Mouse (Mus musculus): ENCODE measurements around the gene Ttc38. TPM values are rescaled to one million over a fixed set of nuclear protein-coding genes. Genes with fewer than 3 reads are reported as not detected.

Gene Ttc38
- polyA plus RNA-seq, 1 experiment: 8.5 TPM

DNA sequence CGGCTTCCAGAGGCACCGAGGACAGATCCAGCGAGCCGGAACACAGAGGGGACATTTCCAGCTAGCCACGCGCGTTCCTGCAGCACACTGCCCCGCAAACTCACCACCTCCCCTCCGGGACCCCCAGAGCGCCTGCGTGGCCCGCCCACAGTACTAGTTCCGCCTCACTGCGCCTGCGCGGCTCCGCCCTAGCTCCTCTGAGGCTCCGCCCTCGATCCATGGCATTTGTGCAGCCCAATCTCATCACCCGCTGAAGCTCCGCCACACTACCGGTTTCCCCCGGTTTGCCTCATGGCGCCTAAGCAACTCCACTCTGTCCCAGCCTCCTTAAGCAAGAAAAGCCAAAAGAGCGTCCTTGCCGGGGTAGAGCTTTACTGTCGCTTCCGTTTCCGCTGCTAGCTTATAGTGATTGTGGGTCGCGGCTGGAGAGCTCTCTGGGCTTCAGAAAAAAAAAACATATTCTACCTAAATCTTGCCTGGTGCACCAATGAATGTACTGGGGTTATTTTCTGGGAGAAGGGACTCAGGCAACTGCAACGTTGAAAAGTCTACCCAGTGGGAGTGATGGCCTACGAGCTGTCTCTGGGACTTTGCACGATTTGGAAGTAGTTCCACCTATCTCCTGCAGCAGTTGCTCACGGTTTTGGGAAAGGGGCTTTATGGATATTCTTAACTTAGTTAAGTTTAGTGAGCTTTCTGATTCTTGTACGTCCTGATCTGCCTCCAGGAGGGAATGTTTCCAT, 20.4 kb upstream of the Ttc38 start, which contains the start of gene Cdpf1:
Cdpf1 (minus strand) TSS at position 163 of the 743 bp plus-strand sequence.
- DNase-seq: peak; percentile 99
- 3% methylated on average over 36 of the region's 36 CpGs for WGBS
- no peak for TF ChIP-seq CTCF (IDR thresholded peaks at IDR 0.05; ENCODE audit: borderline replicate concordance, control insufficient read depth, extremely low read depth, insufficient read depth, low read length, poor library complexity)
- peak; percentile 85; the same call in 1 of the 2 replicates for TF ChIP-seq POLR2A (IDR thresholded peaks at IDR 0.05; ENCODE audit: control insufficient read depth, extremely low read depth, insufficient read depth, low read length, poor library complexity)
- Histone ChIP-seq H3K4me1 (replicated peaks; ENCODE audit: control insufficient read depth, insufficient read depth, low read length) (peaks cover 36% of the 10 kb centered on the region), H3K4me3 (ENCODE audit: control insufficient read depth, insufficient read depth, low read length) (peak within 1 kb of the TSS; percentile 67), H3K27me3 (ENCODE audit: control insufficient read depth, insufficient read depth, low read length) (no peaks in the 10 kb centered on the region), H3K27ac (ENCODE audit: control insufficient read depth, insufficient read depth, low read length) (peak within 1 kb of the TSS; percentile 71), H3K36me3 (ENCODE audit: control insufficient read depth, insufficient read depth, low read length) (no peaks in the 10 kb centered on the region)

DNA sequence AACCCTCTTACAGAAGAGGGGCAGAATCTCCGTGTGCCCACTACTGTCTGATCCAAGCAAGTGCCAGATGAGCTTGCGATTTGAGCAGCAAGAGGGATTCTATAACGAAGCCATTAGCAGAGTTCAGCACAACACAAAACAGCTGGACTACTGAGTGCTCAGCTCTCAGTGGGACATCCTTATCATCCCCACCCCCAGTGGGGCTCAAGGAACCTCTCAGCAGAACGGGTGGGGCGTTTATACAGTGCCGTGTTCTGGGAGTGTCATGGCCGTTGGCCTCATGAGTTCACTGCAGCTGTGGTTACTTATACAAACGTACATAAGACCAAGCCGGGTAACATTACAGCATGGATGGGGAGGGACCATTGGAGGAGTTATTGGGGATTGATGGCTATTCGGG, 18.7 kb upstream of the Ttc38 start:
- no peak for DNase-seq
- Histone ChIP-seq H3K4me3 (ENCODE audit: control insufficient read depth, insufficient read depth, low read length) (no peak overlapping the region), H3K27ac (ENCODE audit: control insufficient read depth, insufficient read depth, low read length) (no peak overlapping the region), H3K36me3 (ENCODE audit: control insufficient read depth, insufficient read depth, low read length) (no peaks in the 10 kb centered on the region), H3K27me3 (ENCODE audit: control insufficient read depth, insufficient read depth, low read length) (no peaks in the 10 kb centered on the region), H3K4me1 (replicated peaks; ENCODE audit: control insufficient read depth, insufficient read depth, low read length) (peaks cover 23% of the 10 kb centered on the region)
- TF ChIP-seq CTCF (IDR thresholded peaks at IDR 0.05; ENCODE audit: borderline replicate concordance, control insufficient read depth, extremely low read depth, insufficient read depth, low read length, poor library complexity): no peak
- TF ChIP-seq POLR2A (IDR thresholded peaks at IDR 0.05; ENCODE audit: control insufficient read depth, extremely low read depth, insufficient read depth, low read length, poor library complexity): no peak
- 87% methylated on average over 10 of the region's 10 CpGs for WGBS

DNA sequence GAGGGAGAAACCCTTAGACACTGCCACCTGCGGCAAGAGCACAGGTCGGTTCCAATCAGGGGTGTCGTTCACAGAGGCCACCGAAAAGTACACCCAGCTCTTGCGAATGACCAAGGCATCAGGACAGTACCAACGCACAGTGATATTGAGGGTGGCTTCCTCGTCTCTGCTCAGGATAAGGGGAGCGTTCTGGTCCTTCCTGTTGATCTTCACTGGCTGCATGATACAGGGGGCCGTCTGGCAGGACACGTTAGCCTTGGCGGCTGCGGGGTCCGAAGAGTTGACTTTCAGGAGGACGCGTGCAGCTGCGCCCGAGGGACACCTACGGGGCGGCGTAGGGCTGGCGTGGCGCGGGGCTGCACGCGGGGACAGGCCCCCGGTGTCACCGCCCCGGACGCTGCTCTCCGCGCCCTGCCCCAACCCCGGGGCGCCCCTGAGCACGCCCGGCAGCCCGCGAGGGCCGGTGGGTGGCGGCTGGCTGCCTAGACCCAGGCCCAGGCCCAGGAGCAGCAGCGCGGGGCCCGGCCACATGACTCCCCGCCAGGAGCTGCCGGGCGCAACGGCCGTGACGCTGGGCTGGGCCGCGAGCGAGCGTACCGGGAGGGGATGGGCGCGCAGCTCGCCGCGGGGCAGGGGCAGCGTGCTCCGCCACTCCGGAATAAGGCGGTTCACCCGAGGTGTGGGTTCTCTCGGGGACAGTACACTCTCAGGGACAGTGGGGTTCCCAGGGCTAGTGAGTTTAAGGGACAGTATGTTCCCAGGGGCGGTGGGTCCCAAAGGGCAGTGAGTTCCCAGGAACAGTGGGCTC, 10.7 kb upstream of the Ttc38 start, which contains the start of gene Pkdrej:
Pkdrej (minus strand) TSS at position 532 of the 808 bp plus-strand sequence.
- WGBS: 2% methylated on average over 62 of the region's 65 CpGs
- Histone ChIP-seq H3K4me1 (replicated peaks; ENCODE audit: control insufficient read depth, insufficient read depth, low read length) (peaks cover 8% of the 10 kb centered on the region; the same call in 1 of the 2 replicates), H3K27ac (ENCODE audit: control insufficient read depth, insufficient read depth, low read length) (no peak within 1 kb of the TSS), H3K36me3 (ENCODE audit: control insufficient read depth, insufficient read depth, low read length) (no peaks in the 10 kb centered on the region), H3K4me3 (ENCODE audit: control insufficient read depth, insufficient read depth, low read length) (peak within 1 kb of the TSS; percentile 17), H3K27me3 (ENCODE audit: control insufficient read depth, insufficient read depth, low read length) (peaks cover 3% of the 10 kb centered on the region; the same call in 1 of the 2 replicates)
- DNase-seq: no peak
- TF ChIP-seq CTCF (IDR thresholded peaks at IDR 0.05; ENCODE audit: borderline replicate concordance, control insufficient read depth, extremely low read depth, insufficient read depth, low read length, poor library complexity): no peak
- no peak for TF ChIP-seq POLR2A (IDR thresholded peaks at IDR 0.05; ENCODE audit: control insufficient read depth, extremely low read depth, insufficient read depth, low read length, poor library complexity)

DNA sequence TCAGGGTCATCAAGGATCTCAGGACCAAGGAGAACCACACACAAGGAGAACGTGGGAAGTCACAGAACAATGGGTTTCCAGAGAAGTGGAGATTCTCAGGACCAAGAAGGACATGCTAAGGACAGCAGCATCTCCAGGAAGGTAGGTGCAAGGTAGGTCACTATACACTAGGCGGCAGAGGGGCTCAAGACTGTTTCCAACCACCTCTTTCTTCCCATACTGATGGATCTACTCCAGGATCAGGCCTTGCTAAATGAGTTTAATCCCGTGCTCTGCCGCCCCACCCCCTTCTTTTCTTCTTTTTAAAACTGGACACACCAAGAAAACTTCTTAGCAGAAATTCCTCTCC, 10.1 kb upstream of the Ttc38 start:
- no peak for DNase-seq
- H3K36me3 ChIP-seq (ENCODE audit: control insufficient read depth, insufficient read depth, low read length): no peaks in the 10 kb centered on the region
- no peak overlapping the region for H3K4me3 ChIP-seq (ENCODE audit: control insufficient read depth, insufficient read depth, low read length)
- H3K4me1 ChIP-seq (replicated peaks; ENCODE audit: control insufficient read depth, insufficient read depth, low read length): peaks cover 9% of the 10 kb centered on the region
- no peak overlapping the region for H3K27ac ChIP-seq (ENCODE audit: control insufficient read depth, insufficient read depth, low read length)
- TF ChIP-seq CTCF (IDR thresholded peaks at IDR 0.05; ENCODE audit: borderline replicate concordance, control insufficient read depth, extremely low read depth, insufficient read depth, low read length, poor library complexity) (no peak), POLR2A (IDR thresholded peaks at IDR 0.05; ENCODE audit: control insufficient read depth, extremely low read depth, insufficient read depth, low read length, poor library complexity) (no peak)
- 42% methylated on average over 4 of the region's 4 CpGs for WGBS
- H3K27me3 ChIP-seq (ENCODE audit: control insufficient read depth, insufficient read depth, low read length): peaks cover 3% of the 10 kb centered on the region; the same call in 1 of the 2 replicates

DNA sequence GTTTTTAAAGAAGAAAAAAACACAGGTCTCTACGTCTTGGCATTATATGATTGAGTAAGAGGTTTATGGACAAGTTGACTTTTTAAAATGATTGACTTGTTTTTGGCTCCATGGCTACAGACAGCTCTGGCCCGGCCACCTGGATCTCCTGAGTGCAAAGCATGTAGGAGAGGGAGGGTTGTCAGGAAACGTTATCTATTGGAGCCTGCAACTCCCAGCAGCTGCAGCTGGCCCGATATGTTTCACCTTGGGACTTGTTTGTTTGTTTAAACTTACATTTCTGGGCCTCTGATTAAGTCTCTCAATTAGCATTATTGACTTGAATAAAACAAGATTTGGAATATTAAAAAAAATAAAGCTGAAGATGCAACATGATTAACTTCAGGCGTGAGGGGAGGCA, 5.4 kb upstream of the Ttc38 start:
- Histone ChIP-seq H3K4me1 (replicated peaks; ENCODE audit: control insufficient read depth, insufficient read depth, low read length) (peaks cover 31% of the 10 kb centered on the region), H3K27me3 (ENCODE audit: control insufficient read depth, insufficient read depth, low read length) (0 out of 2 replicates have a peak, but pooled peaks cover 2% of the 10 kb centered on the region), H3K27ac (ENCODE audit: control insufficient read depth, insufficient read depth, low read length) (no peak overlapping the region), H3K36me3 (ENCODE audit: control insufficient read depth, insufficient read depth, low read length) (no peaks in the 10 kb centered on the region), H3K4me3 (ENCODE audit: control insufficient read depth, insufficient read depth, low read length) (no peak overlapping the region)
- WGBS: 72% methylated on average over 5 of the region's 5 CpGs
- no peak for TF ChIP-seq POLR2A (IDR thresholded peaks at IDR 0.05; ENCODE audit: control insufficient read depth, extremely low read depth, insufficient read depth, low read length, poor library complexity)
- no peak for TF ChIP-seq CTCF (IDR thresholded peaks at IDR 0.05; ENCODE audit: borderline replicate concordance, control insufficient read depth, extremely low read depth, insufficient read depth, low read length, poor library complexity)
- DNase-seq: no peak

DNA sequence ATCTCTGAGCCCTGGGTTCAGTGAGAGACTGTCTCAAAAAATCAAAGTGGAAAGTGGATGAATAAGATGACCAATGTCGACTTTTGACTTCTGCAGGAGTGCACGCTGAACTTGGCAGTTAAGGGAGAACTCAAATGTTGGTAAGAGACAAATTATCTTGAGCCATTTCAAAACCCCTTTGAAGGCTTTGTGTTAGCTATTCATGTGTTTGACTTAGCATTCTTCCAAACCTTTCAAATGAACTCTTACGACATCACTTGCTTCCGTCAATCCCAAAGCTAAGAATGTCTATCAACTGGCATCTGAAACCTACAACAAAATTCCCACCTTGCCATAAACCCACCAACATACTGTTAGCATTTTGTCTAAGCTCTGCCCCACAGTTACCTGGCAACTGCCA, 4.0 kb upstream of the Ttc38 start:
- H3K36me3 ChIP-seq (ENCODE audit: control insufficient read depth, insufficient read depth, low read length): no peaks in the 10 kb centered on the region
- no peak for DNase-seq

More for the DNA sequence above, 4.0 kb upstream of the Ttc38 start:
- no peaks in the 10 kb centered on the region for H3K27me3 ChIP-seq (ENCODE audit: control insufficient read depth, insufficient read depth, low read length)
- WGBS: 89% methylated on average over 4 of the region's 4 CpGs
- no peak overlapping the region for H3K27ac ChIP-seq (ENCODE audit: control insufficient read depth, insufficient read depth, low read length)
- H3K4me1 ChIP-seq (replicated peaks; ENCODE audit: control insufficient read depth, insufficient read depth, low read length): peaks cover 42% of the 10 kb centered on the region
- no peak overlapping the region for H3K4me3 ChIP-seq (ENCODE audit: control insufficient read depth, insufficient read depth, low read length)
- TF ChIP-seq POLR2A (IDR thresholded peaks at IDR 0.05; ENCODE audit: control insufficient read depth, extremely low read depth, insufficient read depth, low read length, poor library complexity) (no peak), CTCF (IDR thresholded peaks at IDR 0.05; ENCODE audit: borderline replicate concordance, control insufficient read depth, extremely low read depth, insufficient read depth, low read length, poor library complexity) (no peak)
